15 mouse cellular contexts compared by ENCODE assay signal in genomic region chr7:98109771-98110170, GRCm38 (mm10). TPM values are rescaled to one million over a fixed set of nuclear protein-coding genes. Genes with fewer than 3 reads are reported as not detected.
"Had no signal": no experiment of that assay in that cellular context is flagged by ENCODE, and none has a peak within 500 bp of the region (broad histone marks: within the 10 kb centered on the region; RNA-seq: fewer than 3 reads in every experiment).

No protein-coding gene starts in this region.

- DNase-seq: kidney, postnatal 36 days; layer of hippocampus, adult 9-11 months; layer of hippocampus, postnatal 36 days; liver; liver, embryonic 13.5 days; liver, postnatal 0 days; lung, postnatal 14 days; right cerebral cortex, postnatal 14 days; thymus, adult 18-20 months; thymus, postnatal 25 days had no signal

- H3K36me3 ChIP-seq: limb, embryonic 12.5 days; liver, embryonic 13.5 days; lung, embryonic 15.5 days; midbrain, embryonic 12.5 days had no signal

- H3K4me3 ChIP-seq: limb, embryonic 12.5 days; liver, embryonic 13.5 days; lung, embryonic 15.5 days; megakaryocyte, embryonic 14.5 days; midbrain, embryonic 12.5 days had no signal

- H3K27ac ChIP-seq: limb, embryonic 12.5 days; liver, embryonic 13.5 days; lung, embryonic 15.5 days; macrophage; midbrain, embryonic 12.5 days had no signal

- H3K4me2 ChIP-seq: limb, embryonic 12.5 days; liver, embryonic 13.5 days; lung, embryonic 15.5 days; midbrain, embryonic 12.5 days had no signal

- ATAC-seq: liver, postnatal 0 days had no signal

- H3K9me3 ChIP-seq: limb, embryonic 12.5 days; liver, embryonic 13.5 days; lung, embryonic 15.5 days; megakaryocyte, embryonic 14.5 days; midbrain, embryonic 12.5 days had no signal

- H3K9ac ChIP-seq: limb, embryonic 12.5 days; liver, embryonic 13.5 days; liver, postnatal 0 days; lung, embryonic 15.5 days; midbrain, embryonic 12.5 days had no signal

RNA-seq across cellular contexts. Expression of gene Omp, which starts 35.5 kb away (rescaled TPM):
- polyA plus RNA-seq: macrophage; midbrain, embryonic 12.5 days had no signal
